Mouse (Mus musculus): ENCODE measurements around the gene Wnt10b. TPM values are rescaled to one million over a fixed set of nuclear protein-coding genes. Genes with fewer than 3 reads are reported as not detected.
A peak's percentile ranks its signal among the peaks of the same experiment; 100 is the strongest.

Wnt10b gene
- polyA plus RNA-seq, 1 experiment from 2014 or later = 0.09 TPM

DNA sequence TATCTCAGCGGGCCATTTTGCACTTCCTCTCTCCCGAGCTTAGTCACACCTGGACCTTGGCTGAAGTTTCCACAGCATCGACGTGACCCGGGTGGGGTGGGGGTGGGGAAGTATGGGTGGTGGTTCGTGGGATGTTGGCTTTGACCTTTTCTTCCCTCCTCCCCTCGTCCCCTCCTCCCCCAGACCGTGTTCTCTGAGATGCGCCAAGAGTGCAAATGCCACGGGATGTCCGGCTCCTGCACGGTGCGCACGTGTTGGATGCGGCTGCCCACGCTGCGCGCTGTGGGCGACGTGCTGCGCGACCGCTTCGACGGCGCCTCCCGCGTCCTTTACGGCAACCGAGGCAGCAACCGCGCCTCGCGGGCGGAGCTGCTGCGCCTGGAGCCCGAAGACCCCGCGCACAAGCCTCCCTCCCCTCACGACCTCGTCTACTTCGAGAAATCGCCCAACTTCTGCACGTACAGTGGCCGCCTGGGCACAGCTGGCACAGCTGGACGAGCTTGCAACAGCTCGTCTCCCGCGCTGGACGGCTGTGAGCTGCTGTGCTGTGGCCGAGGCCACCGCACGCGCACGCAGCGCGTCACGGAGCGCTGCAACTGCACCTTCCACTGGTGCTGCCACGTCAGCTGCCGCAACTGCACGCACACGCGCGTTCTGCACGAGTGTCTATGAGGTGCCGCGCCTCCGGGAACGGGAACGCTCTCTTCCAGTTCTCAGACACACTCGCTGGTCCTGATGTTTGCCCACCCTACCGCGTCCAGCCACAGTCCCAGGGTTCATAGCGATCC is 14.5 kb upstream of the Wnt10b start:
- Histone ChIP-seq H3K4me3 (peak overlapping the region; percentile 39), H3K9me3 (no peaks in the 10 kb centered on the region), H3K27ac (no peak overlapping the region), H3K27me3 (ENCODE audit: insufficient read depth, poor library complexity, severe bottlenecking) (peaks cover 100% of the 10 kb centered on the region), H3K36me3 (no peaks in the 10 kb centered on the region), H3K4me1 (peaks cover 50% of the 10 kb centered on the region)
- 2% methylated on average over 74 of the region's 75 CpGs for WGBS
- no peak for DNase-seq (ENCODE audit: low spot score)

DNA sequence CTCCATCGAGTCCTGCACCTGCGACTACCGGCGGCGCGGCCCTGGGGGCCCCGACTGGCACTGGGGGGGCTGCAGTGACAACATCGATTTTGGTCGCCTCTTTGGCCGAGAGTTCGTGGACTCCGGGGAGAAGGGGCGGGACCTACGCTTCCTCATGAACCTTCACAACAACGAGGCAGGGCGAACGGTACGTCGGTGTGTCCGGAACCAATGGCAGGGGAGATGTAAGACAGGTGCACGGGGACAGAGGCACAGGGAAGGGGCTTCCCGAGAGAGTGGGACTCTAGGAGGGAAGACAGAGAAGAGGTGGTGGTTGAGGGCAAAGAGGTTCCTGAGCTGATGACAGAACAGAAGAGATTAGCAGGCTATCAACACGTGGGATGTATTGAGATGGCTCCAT is 13.8 kb upstream of the Wnt10b start:
- no peak overlapping the region for H3K27ac ChIP-seq
- H3K9me3 ChIP-seq = no peaks in the 10 kb centered on the region
- peak overlapping the region; percentile 39 for H3K4me3 ChIP-seq
- H3K4me1 ChIP-seq = peaks cover 45% of the 10 kb centered on the region
- H3K27me3 ChIP-seq (ENCODE audit: insufficient read depth, poor library complexity, severe bottlenecking) = peaks cover 100% of the 10 kb centered on the region
- no peaks in the 10 kb centered on the region for H3K36me3 ChIP-seq
- 2% methylated on average over 23 of the region's 23 CpGs for WGBS
- DNase-seq (ENCODE audit: low spot score) = no peak

- Histone ChIP-seq H3K27ac (no peak overlapping the region), H3K27me3 (ENCODE audit: insufficient read depth, poor library complexity, severe bottlenecking) (peaks cover 100% of the 10 kb centered on the region), H3K4me1 (peaks cover 40% of the 10 kb centered on the region), H3K4me3 (peak overlapping the region; percentile 39), H3K36me3 (no peaks in the 10 kb centered on the region), H3K9me3 (no peaks in the 10 kb centered on the region)
- no peak for DNase-seq (ENCODE audit: low spot score)
- 1% methylated on average over 12 of the region's 12 CpGs for WGBS
Measured at GRCm38 (mm10) chr15:98791221-98791620, 13.3 kb upstream of the Wnt10b start.

DNA sequence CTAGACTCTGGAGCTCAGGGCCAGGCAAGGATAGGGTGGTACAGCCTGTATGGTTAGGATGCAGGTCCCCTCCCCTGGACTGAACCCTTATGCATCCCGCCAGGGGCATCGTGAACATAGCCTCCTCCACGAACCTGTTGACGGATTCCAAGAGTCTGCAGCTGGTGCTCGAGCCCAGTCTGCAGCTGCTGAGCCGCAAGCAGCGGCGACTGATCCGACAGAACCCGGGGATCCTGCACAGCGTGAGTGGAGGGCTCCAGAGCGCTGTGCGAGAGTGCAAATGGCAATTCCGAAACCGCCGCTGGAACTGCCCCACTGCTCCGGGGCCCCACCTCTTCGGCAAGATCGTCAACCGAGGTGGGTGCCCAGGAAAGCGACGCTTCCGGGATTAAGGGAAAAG is 12.8 kb upstream of the Wnt10b start:
- Histone ChIP-seq H3K4me1 (peaks cover 39% of the 10 kb centered on the region), H3K36me3 (no peaks in the 10 kb centered on the region), H3K27me3 (ENCODE audit: insufficient read depth, poor library complexity, severe bottlenecking) (peaks cover 100% of the 10 kb centered on the region), H3K9me3 (no peaks in the 10 kb centered on the region), H3K4me3 (peak overlapping the region; percentile 39), H3K27ac (no peak overlapping the region)
- DNase-seq (ENCODE audit: low spot score) = no peak
- WGBS = under 1% methylated on average over 23 of the region's 23 CpGs

DNA sequence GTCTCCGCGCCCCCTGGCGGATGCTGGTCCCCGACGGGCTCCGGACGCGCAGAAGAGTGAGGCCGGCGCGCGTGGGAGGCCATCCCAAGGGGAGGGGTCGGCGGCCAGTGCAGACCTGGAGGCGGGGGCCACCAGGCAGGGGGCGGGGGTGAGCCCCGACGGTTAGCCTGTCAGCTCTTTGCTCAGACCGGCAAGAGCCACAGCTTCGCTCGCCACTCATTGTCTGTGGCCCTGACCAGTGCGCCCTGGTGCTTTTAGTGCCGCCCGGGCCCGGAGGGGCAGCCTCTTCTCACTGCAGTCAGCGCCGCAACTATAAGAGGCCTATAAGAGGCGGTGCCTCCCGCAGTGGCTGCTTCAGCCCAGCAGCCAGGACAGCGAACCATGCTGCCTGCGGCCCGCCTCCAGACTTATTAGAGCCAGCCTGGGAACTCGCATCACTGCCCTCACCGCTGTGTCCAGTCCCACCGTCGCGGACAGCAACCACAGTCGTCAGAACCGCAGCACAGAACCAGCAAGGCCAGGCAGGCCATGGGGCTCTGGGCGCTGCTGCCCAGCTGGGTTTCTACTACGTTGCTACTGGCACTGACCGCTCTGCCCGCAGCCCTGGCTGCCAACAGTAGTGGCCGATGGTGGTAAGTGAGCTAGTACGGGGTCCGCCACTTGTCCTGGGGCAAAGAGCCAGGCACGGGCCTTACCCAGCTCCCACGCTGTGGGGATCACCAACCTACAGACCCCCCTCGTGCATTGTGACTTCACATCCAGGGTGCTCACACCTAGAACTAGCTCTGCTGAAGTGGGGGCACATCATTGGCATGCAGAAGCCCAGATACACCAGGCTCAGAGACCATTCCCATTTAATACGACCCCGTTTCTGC is 11.9 kb upstream of the Wnt10b start, which contains the start of gene Wnt1:
Wnt1 (plus strand) TSS at position 197 of the 875 bp plus-strand sequence.
- Histone ChIP-seq H3K9me3 (no peaks in the 10 kb centered on the region), H3K36me3 (no peaks in the 10 kb centered on the region), H3K4me1 (peaks cover 39% of the 10 kb centered on the region), H3K27me3 (ENCODE audit: insufficient read depth, poor library complexity, severe bottlenecking) (peaks cover 100% of the 10 kb centered on the region), H3K27ac (no peak within 1 kb of the TSS), H3K4me3 (peak within 1 kb of the TSS; percentile 39)
- no peak for DNase-seq (ENCODE audit: low spot score)
- WGBS = 4% methylated on average over 51 of the region's 51 CpGs

GRCm38 (mm10) chr15:98788972-98789660 is 11.2 kb upstream of the Wnt10b start:
- Histone ChIP-seq H3K4me3 (peak overlapping the region; percentile 36), H3K27ac (no peak overlapping the region), H3K36me3 (no peaks in the 10 kb centered on the region), H3K27me3 (ENCODE audit: insufficient read depth, poor library complexity, severe bottlenecking) (peaks cover 98% of the 10 kb centered on the region), H3K9me3 (no peaks in the 10 kb centered on the region), H3K4me1 (peaks cover 39% of the 10 kb centered on the region)
- DNase-seq (ENCODE audit: low spot score) = no peak
- WGBS = 11% methylated on average over 24 of the region's 24 CpGs

DNA sequence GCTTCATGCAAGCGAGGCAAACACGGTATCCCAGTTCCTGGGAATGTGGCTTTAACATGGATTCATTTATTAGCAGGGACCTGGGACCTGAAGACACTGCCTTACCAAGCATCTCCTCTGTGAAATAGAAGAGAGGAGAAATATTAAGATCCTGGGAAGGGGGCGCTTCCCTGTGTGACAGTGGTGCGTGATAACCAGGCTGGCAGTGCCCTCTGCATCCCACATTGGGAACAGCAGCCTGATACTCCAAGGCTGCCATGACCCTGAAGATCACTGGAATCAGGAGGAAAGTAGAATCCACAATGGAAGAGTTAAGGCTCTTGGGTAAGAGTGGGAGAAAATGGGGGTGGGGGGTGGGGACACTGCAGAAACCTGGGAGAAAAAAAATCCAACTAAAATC is 10.0 kb upstream of the Wnt10b start:
- no peaks in the 10 kb centered on the region for H3K36me3 ChIP-seq
- H3K27ac ChIP-seq = no peak overlapping the region
- peaks cover 34% of the 10 kb centered on the region for H3K4me1 ChIP-seq
- 31% methylated on average over 4 of the region's 4 CpGs for WGBS
- DNase-seq (ENCODE audit: low spot score) = no peak
- no peak overlapping the region for H3K4me3 ChIP-seq
- peaks cover 90% of the 10 kb centered on the region for H3K27me3 ChIP-seq (ENCODE audit: insufficient read depth, poor library complexity, severe bottlenecking)
- H3K9me3 ChIP-seq = no peaks in the 10 kb centered on the region

DNA sequence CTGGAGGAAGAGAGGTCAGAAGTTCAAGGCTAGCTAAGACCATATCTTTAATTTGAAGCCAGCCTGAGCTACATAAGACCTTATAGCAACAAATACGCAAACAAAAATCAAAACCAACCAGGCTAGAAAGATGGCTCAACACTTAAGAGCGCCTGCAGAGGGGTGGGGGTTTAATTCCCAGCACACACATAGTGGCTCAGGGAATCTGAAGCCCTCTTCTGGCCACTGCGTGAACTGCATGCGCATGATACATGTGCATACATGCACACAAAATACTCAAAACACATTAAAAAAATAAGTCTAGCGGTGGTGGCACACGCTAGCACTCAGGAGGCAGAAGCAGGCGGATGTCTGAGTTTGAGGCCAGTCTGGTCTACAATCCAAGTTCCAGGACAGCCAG is 7.8 kb upstream of the Wnt10b start:
- no peaks in the 10 kb centered on the region for H3K9me3 ChIP-seq
- H3K4me3 ChIP-seq = no peak overlapping the region
- 27% methylated on average over 7 of the region's 7 CpGs for WGBS
- DNase-seq (ENCODE audit: low spot score) = no peak
- peaks cover 13% of the 10 kb centered on the region for H3K4me1 ChIP-seq
- H3K27me3 ChIP-seq (ENCODE audit: insufficient read depth, poor library complexity, severe bottlenecking) = peaks cover 90% of the 10 kb centered on the region
- no peaks in the 10 kb centered on the region for H3K36me3 ChIP-seq
- no peak overlapping the region for H3K27ac ChIP-seq

GRCm38 (mm10) chr15:98781166-98781565 is 3.2 kb upstream of the Wnt10b start:
- 26% methylated on average over 6 of the region's 6 CpGs for WGBS

GRCm38 (mm10) chr15:98780573-98780972 is 2.6 kb upstream of the Wnt10b start:
- Histone ChIP-seq H3K4me1 (peaks cover 45% of the 10 kb centered on the region), H3K36me3 (no peaks in the 10 kb centered on the region), H3K9me3 (no peaks in the 10 kb centered on the region), H3K27me3 (ENCODE audit: insufficient read depth, poor library complexity, severe bottlenecking) (peaks cover 90% of the 10 kb centered on the region), H3K27ac (no peak overlapping the region), H3K4me3 (peak overlapping the region; percentile 16; the same call in 1 of the 2 replicates)
- DNase-seq (ENCODE audit: low spot score) = no peak
- 2% methylated on average over 13 of the region's 13 CpGs for WGBS

More at GRCm38 (mm10) chr15:98781166-98781565, 3.2 kb upstream of the Wnt10b start:
- H3K9me3 ChIP-seq = no peaks in the 10 kb centered on the region
- no peaks in the 10 kb centered on the region for H3K36me3 ChIP-seq
- H3K27ac ChIP-seq = no peak overlapping the region
- H3K4me1 ChIP-seq = peaks cover 41% of the 10 kb centered on the region
- no peak for DNase-seq (ENCODE audit: low spot score)
- H3K4me3 ChIP-seq = no peak overlapping the region
- peaks cover 90% of the 10 kb centered on the region for H3K27me3 ChIP-seq (ENCODE audit: insufficient read depth, poor library complexity, severe bottlenecking)

DNA sequence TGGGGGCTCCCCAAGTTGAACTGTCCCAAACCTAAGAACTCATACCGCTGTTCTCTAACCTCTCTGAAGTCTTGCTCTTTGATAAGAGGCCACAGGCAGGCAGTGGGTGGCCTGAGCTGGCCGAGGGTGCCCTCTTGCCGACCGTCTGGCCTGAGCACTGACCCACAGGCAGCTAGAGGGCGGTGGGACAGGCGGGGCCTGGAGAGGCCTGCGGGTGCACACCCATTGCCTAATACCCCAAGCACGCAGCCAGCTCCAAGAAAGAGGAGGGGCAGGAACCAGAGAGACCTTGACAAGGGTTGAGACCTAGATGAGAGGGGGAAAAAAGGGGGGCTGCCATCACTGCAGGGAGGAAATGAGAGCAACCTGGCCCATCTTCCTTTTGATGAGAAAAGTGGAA is 2.1 kb upstream of the Wnt10b start:
- no peak overlapping the region for H3K27ac ChIP-seq
- DNase-seq (ENCODE audit: low spot score) = no peak
- 4% methylated on average over 8 of the region's 8 CpGs for WGBS

GRCm38 (mm10) chr15:98778806-98779205 is 856 bp upstream of the Wnt10b start:
- no peak overlapping the region; the same call in 1 of the 2 replicates for H3K27ac ChIP-seq
- H3K4me1 ChIP-seq = peaks cover 48% of the 10 kb centered on the region
- peaks cover 93% of the 10 kb centered on the region for H3K27me3 ChIP-seq (ENCODE audit: insufficient read depth, poor library complexity, severe bottlenecking)
- no peak for DNase-seq (ENCODE audit: low spot score)
- 4% methylated on average over 11 of the region's 11 CpGs for WGBS
- peak overlapping the region; percentile 50 for H3K4me3 ChIP-seq
- no peaks in the 10 kb centered on the region for H3K36me3 ChIP-seq
- no peaks in the 10 kb centered on the region for H3K9me3 ChIP-seq

More for the DNA sequence above, 2.1 kb upstream of the Wnt10b start:
- Histone ChIP-seq H3K27me3 (ENCODE audit: insufficient read depth, poor library complexity, severe bottlenecking) (peaks cover 90% of the 10 kb centered on the region), H3K4me3 (peak overlapping the region; percentile 16; the same call in 1 of the 2 replicates), H3K9me3 (no peaks in the 10 kb centered on the region), H3K4me1 (peaks cover 45% of the 10 kb centered on the region), H3K36me3 (no peaks in the 10 kb centered on the region)

Data from heart, embryonic 10.5 days (tissue).